Mouse (Mus musculus) liver, embryonic 14.5 days (tissue): ENCODE data around the gene Trim3.
A peak's percentile ranks its signal among the peaks of the same experiment; 100 is the strongest.

ENCODE experiments used
- CTCF ChIP-seq: IDR thresholded peaks from 2 replicates; pipeline ENCODE4 v1.5.1; 2016; ENCODE audit warnings: antibody characterized with exemption, low read depth, control low read depth
- EP300 ChIP-seq: IDR thresholded peaks from 2 replicates; pipeline ENCODE4 v1.6.1; 2016; ENCODE audit warnings: antibody characterized with exemption, low read depth

DNA sequence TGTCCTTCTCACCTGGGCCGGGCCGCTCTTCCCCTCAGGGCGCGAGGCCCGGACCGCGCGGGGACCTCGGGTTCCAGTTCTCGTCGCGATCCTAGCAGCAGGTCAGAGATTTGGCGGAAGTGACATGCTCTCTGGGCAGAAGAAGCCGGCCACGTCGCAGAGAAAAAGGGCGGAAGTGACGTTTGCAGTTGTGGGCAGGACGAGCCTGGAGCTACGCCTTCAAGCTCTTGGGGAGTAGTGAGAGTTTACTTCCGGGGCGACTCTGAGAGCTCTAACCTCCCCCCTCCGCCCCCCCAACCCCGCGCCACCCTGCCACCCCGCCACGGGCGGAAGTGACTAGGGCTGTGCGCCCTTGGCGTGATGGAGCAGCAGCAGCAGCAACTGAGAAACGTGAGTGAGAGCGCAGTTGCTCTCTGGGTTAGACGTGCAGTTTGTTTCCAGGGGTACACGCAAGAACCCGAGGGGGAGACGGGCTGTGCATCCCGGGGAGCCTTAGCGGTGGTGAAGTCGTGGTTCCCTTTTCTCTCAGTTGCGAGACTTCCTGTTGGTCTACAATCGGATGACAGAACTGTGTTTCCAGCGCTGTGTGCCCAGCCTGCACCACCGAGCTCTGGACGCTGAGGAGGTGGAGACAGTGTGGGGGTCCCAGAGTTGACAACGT is 7.0 kb upstream of the Trim3 start, which contains the start of the genes Arfip2 and Gm45799:
- 0 out of 2 replicates have a peak, but pooled peaks have one; percentile 5 for TF ChIP-seq CTCF
- TF ChIP-seq EP300 = no peak
